Mouse (Mus musculus): ENCODE results near the gene Htatsf1.
A peak's percentile ranks its signal among the peaks of the same experiment; 100 is the strongest.

The Htatsf1 gene

GRCm38 (mm10) chrX:57053174-57053992, at the start of gene Htatsf1:
Gene Htatsf1, plus strand, starts transcription at chrX:57053583.
- Histone ChIP-seq H3K4me3 (replicated peaks; ENCODE audit: low read length) (peak within 1 kb of the TSS; percentile 82), H3K27me3 (ENCODE audit: insufficient read depth, low read length) (no peaks in the 10 kb centered on the region), H3K9me3 (ENCODE audit: low read length) (no peaks in the 10 kb centered on the region), H3K4me1 (replicated peaks; ENCODE audit: low read depth, low read length) (0 out of 2 replicates have a peak, but pooled peaks cover 4% of the 10 kb centered on the region), H3K36me3 (ENCODE audit: insufficient read depth, low read length) (peaks cover 21% of the 10 kb centered on the region)
- TF ChIP-seq POU5F1 (IDR thresholded peaks at IDR 0.05; ENCODE audit: borderline replicate concordance, low read length) (no peak), NANOG (IDR thresholded peaks at IDR 0.05; ENCODE audit: borderline replicate concordance, low read length) (no peak), CTCF (conservative IDR thresholded peaks at IDR 0.05; ENCODE audit: low read length) (no peak)

- H3K36me3 ChIP-seq (ENCODE audit: insufficient read depth, low read length): no peaks in the 10 kb centered on the region
- no peaks in the 10 kb centered on the region for H3K27me3 ChIP-seq (ENCODE audit: insufficient read depth, low read length)
- H3K9me3 ChIP-seq (ENCODE audit: low read length): peaks cover 13% of the 10 kb centered on the region; the same call in 1 of the 2 replicates
- no peak overlapping the region for H3K4me3 ChIP-seq (replicated peaks; ENCODE audit: low read length)
- no peak for TF ChIP-seq CTCF (conservative IDR thresholded peaks at IDR 0.05; ENCODE audit: low read length)
- TF ChIP-seq NANOG (IDR thresholded peaks at IDR 0.05; ENCODE audit: borderline replicate concordance, low read length): no peak
- no peak for TF ChIP-seq POU5F1 (IDR thresholded peaks at IDR 0.05; ENCODE audit: borderline replicate concordance, low read length)
- no peaks in the 10 kb centered on the region for H3K4me1 ChIP-seq (replicated peaks; ENCODE audit: low read depth, low read length)
Observed at GRCm38 (mm10) chrX:57012891-57013290, 40.5 kb upstream of the Htatsf1 start.

- H3K27me3 ChIP-seq (ENCODE audit: insufficient read depth, low read length): no peaks in the 10 kb centered on the region
- no peaks in the 10 kb centered on the region for H3K36me3 ChIP-seq (ENCODE audit: insufficient read depth, low read length)
- no peaks in the 10 kb centered on the region for H3K9me3 ChIP-seq (ENCODE audit: low read length)
- no peak within 1 kb of the TSS for H3K4me3 ChIP-seq (replicated peaks; ENCODE audit: low read length)
- TF ChIP-seq NANOG (IDR thresholded peaks at IDR 0.05; ENCODE audit: borderline replicate concordance, low read length): no peak
- no peak for TF ChIP-seq CTCF (conservative IDR thresholded peaks at IDR 0.05; ENCODE audit: low read length)
- TF ChIP-seq POU5F1 (IDR thresholded peaks at IDR 0.05; ENCODE audit: borderline replicate concordance, low read length): no peak
- H3K4me1 ChIP-seq (replicated peaks; ENCODE audit: low read depth, low read length): no peaks in the 10 kb centered on the region
Observed at GRCm38 (mm10) chrX:57042774-57043173, 10.6 kb upstream of the Htatsf1 start, which contains the start of gene Brs3. Gene Brs3, plus strand, starts transcription at chrX:57043074.

GRCm38 (mm10) chrX:57043869-57044268, 9.5 kb upstream of the Htatsf1 start:
- TF ChIP-seq POU5F1 (IDR thresholded peaks at IDR 0.05; ENCODE audit: borderline replicate concordance, low read length) (no peak), CTCF (conservative IDR thresholded peaks at IDR 0.05; ENCODE audit: low read length) (no peak), NANOG (IDR thresholded peaks at IDR 0.05; ENCODE audit: borderline replicate concordance, low read length) (no peak)
- Histone ChIP-seq H3K27me3 (ENCODE audit: insufficient read depth, low read length) (no peaks in the 10 kb centered on the region), H3K4me1 (replicated peaks; ENCODE audit: low read depth, low read length) (no peaks in the 10 kb centered on the region), H3K36me3 (ENCODE audit: insufficient read depth, low read length) (no peaks in the 10 kb centered on the region), H3K4me3 (replicated peaks; ENCODE audit: low read length) (no peak overlapping the region), H3K9me3 (ENCODE audit: low read length) (no peaks in the 10 kb centered on the region)

GRCm38 (mm10) chrX:57052848-57053173, 572 bp upstream of the Htatsf1 start:
- Histone ChIP-seq H3K27me3 (ENCODE audit: insufficient read depth, low read length) (no peaks in the 10 kb centered on the region), H3K36me3 (ENCODE audit: insufficient read depth, low read length) (peaks cover 20% of the 10 kb centered on the region), H3K4me3 (replicated peaks; ENCODE audit: low read length) (peak overlapping the region; percentile 82), H3K4me1 (replicated peaks; ENCODE audit: low read depth, low read length) (0 out of 2 replicates have a peak, but pooled peaks cover 4% of the 10 kb centered on the region), H3K9me3 (ENCODE audit: low read length) (no peaks in the 10 kb centered on the region)
- no peak for TF ChIP-seq CTCF (conservative IDR thresholded peaks at IDR 0.05; ENCODE audit: low read length)
- TF ChIP-seq NANOG (IDR thresholded peaks at IDR 0.05; ENCODE audit: borderline replicate concordance, low read length): no peak
- TF ChIP-seq POU5F1 (IDR thresholded peaks at IDR 0.05; ENCODE audit: borderline replicate concordance, low read length): no peak

- TF ChIP-seq CTCF (conservative IDR thresholded peaks at IDR 0.05; ENCODE audit: low read length) (no peak), POU5F1 (IDR thresholded peaks at IDR 0.05; ENCODE audit: borderline replicate concordance, low read length) (no peak), NANOG (IDR thresholded peaks at IDR 0.05; ENCODE audit: borderline replicate concordance, low read length) (no peak)
- Histone ChIP-seq H3K36me3 (ENCODE audit: insufficient read depth, low read length) (peaks cover 27% of the 10 kb centered on the region), H3K9me3 (ENCODE audit: low read length) (no peaks in the 10 kb centered on the region), H3K4me3 (replicated peaks; ENCODE audit: low read length) (peak overlapping the region; percentile 82), H3K27me3 (ENCODE audit: insufficient read depth, low read length) (no peaks in the 10 kb centered on the region), H3K4me1 (replicated peaks; ENCODE audit: low read depth, low read length) (0 out of 2 replicates have a peak, but pooled peaks cover 4% of the 10 kb centered on the region)
Observed at GRCm38 (mm10) chrX:57053993-57054385, 606 bp downstream of the Htatsf1 start.

GRCm38 (mm10) chrX:57081496-57081895, 28.1 kb downstream of the Htatsf1 start:
- no peaks in the 10 kb centered on the region for H3K9me3 ChIP-seq (ENCODE audit: low read length)
- no peak for TF ChIP-seq CTCF (conservative IDR thresholded peaks at IDR 0.05; ENCODE audit: low read length)
- TF ChIP-seq NANOG (IDR thresholded peaks at IDR 0.05; ENCODE audit: borderline replicate concordance, low read length): no peak
- no peak for TF ChIP-seq POU5F1 (IDR thresholded peaks at IDR 0.05; ENCODE audit: borderline replicate concordance, low read length)
- no peaks in the 10 kb centered on the region for H3K4me1 ChIP-seq (replicated peaks; ENCODE audit: low read depth, low read length)
- H3K4me3 ChIP-seq (replicated peaks; ENCODE audit: low read length): no peak overlapping the region
- no peaks in the 10 kb centered on the region for H3K27me3 ChIP-seq (ENCODE audit: insufficient read depth, low read length)
- no peaks in the 10 kb centered on the region for H3K36me3 ChIP-seq (ENCODE audit: insufficient read depth, low read length)

GRCm38 (mm10) chrX:57087806-57088205, 34.4 kb downstream of the Htatsf1 start, which contains the start of gene Vgll1:
Gene Vgll1, plus strand, starts transcription at chrX:57088106.
- Histone ChIP-seq H3K4me1 (replicated peaks; ENCODE audit: low read depth, low read length) (no peaks in the 10 kb centered on the region), H3K4me3 (replicated peaks; ENCODE audit: low read length) (no peak within 1 kb of the TSS), H3K36me3 (ENCODE audit: insufficient read depth, low read length) (no peaks in the 10 kb centered on the region), H3K27me3 (ENCODE audit: insufficient read depth, low read length) (no peaks in the 10 kb centered on the region), H3K9me3 (ENCODE audit: low read length) (no peaks in the 10 kb centered on the region)
- TF ChIP-seq NANOG (IDR thresholded peaks at IDR 0.05; ENCODE audit: borderline replicate concordance, low read length) (no peak), POU5F1 (IDR thresholded peaks at IDR 0.05; ENCODE audit: borderline replicate concordance, low read length) (no peak), CTCF (conservative IDR thresholded peaks at IDR 0.05; ENCODE audit: low read length) (no peak)
